Mouse (Mus musculus) liver, postnatal 0 days (tissue): Measurements from ENCODE around the gene Hc. TPM values are rescaled to one million over a fixed set of nuclear protein-coding genes. Genes with fewer than 3 reads are reported as not detected.

Experiments used
- ATAC-seq: fragments of 200-750 bp; cut with Nextera tagmentation; 2 replicates; pipeline ENCODE4 v1.8.0; 2017; ENCODE audit warnings: mild to moderate bottlenecking, moderate library complexity
- DNase-seq: peaks from one replicate; pipeline ENCODE4 v3.0.0-alpha.2; 2016
- H3K27ac ChIP-seq: fragments of 300-500 bp; sonication (generic); 2 replicates; pipeline ENCODE4 v1.5.1; 2014; ENCODE audit warnings: antibody characterized with exemption, moderate library complexity, mild to moderate bottlenecking, low read depth
- H3K27me3 ChIP-seq: fragments of 300-500 bp; sonication (generic); 2 replicates; pipeline ENCODE4 v1.6.1; 2014; ENCODE audit warnings: low read length, control low read depth, mixed read lengths; ENCODE audit not compliant: insufficient read depth
- H3K36me3 ChIP-seq: fragments of 300-500 bp; sonication (generic); replicated peaks from 2 replicates; pipeline ENCODE4 v1.6.1; 2014; ENCODE audit warnings: mild to moderate bottlenecking, control low read depth, low read length, moderate library complexity, mixed read lengths; ENCODE audit not compliant: insufficient read depth
- H3K4me1 ChIP-seq: fragments of 300-500 bp; sonication (generic); 2 replicates; pipeline ENCODE4 v1.6.1; 2014; ENCODE audit warnings: antibody characterized with exemption, mild to moderate bottlenecking, control low read depth; ENCODE audit not compliant: insufficient read depth
- H3K4me2 ChIP-seq: fragments of 300-500 bp; sonication (generic); 2 replicates; pipeline ENCODE4 v1.6.1; 2014; ENCODE audit warnings: low read depth, mild to moderate bottlenecking, low read length, moderate library complexity, mixed read lengths
- H3K4me3 ChIP-seq: fragments of 300-500 bp; sonication (generic); 2 replicates; pipeline ENCODE4 v1.5.1; 2014; ENCODE audit warnings: low read depth, low read length
- H3K9ac ChIP-seq: fragments of 300-500 bp; sonication (generic); replicated peaks from 2 replicates; pipeline ENCODE4 v1.6.1; 2014; ENCODE audit warnings: mild to moderate bottlenecking, moderate library complexity
- H3K9me3 ChIP-seq: fragments of 300-500 bp; sonication (generic); 2 replicates; pipeline ENCODE4 v1.6.1; 2016; ENCODE audit warnings: mild to moderate bottlenecking, control low read depth, low read length, mixed read lengths
- CTCF ChIP-seq: sonication (generic); IDR thresholded peaks from 2 replicates; pipeline ENCODE4 v1.5.1; 2016; ENCODE audit warnings: antibody characterized with exemption, low read depth
- EP300 ChIP-seq: IDR thresholded peaks from 2 replicates; pipeline ENCODE4 v1.6.1; 2016; ENCODE audit warnings: antibody characterized with exemption, low read depth, mild to moderate bottlenecking
- WGBS: fragments of 180-500 bp; shearing (Covaris S2); extraction: QIAGEN DNeasy Blood & Tissue Kit; methylation state at CpG from one replicate; pipeline ENCODE4 v1.1.7; 2014; ENCODE audit not compliant: insufficient replicate concordance; 5-methylcytosine and 5-hydroxymethylcytosine counted together
- polyA plus RNA-seq: library from polyadenylated mRNA; unstranded; fragments of >200 nt; fragmentation: Nextera tagmentation; extraction: Ambion mirVana; gene quantifications from 2 replicates; pipeline ENCODE4 v1.2.1, GENCODE M21; 2015

Gene Hc
- polyA plus RNA-seq, 1 experiment from 2014 or later = 81.0 TPM

DNA sequence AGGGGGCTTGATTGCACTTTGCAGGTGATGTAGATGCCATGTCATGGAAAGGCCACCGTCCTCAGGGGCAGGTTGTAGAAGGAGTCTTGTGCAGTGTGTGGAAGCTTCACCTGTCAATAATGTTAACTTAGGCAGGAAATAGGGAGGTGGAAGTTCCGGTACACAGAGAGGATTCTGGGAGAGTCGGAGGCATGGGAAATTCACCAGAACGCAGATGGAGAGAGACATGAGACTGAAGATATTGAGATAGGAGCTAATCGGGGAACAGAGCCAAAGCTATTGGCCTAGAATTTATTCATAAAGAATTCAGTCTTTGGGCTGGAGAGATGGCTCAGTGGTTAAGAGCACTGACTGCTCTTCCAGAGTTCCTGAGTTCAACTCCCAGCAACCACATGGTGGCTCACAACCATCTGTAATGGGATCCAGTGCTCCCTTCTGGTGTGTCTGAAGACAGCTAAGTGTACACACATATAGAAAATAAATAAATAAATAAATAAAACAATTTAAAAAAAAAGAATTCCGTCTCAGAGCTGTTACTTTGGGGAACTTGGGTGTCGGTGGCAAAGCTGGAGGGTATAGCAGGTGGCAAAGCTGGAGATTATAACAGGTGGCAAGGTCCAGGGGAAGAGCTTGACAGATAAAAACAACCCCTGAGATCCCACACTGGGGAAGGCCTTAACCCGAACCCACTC lies 94.8 kb downstream of the Hc start:
- ATAC-seq (no peak), DNase-seq (no peak)
- Histone ChIP-seq H3K27ac (no peak overlapping the region), H3K4me1 (peaks cover 12% of the 10 kb centered on the region), H3K36me3 (no peaks in the 10 kb centered on the region), H3K9ac (no peak overlapping the region), H3K27me3 (no peaks in the 10 kb centered on the region), H3K4me2 (no peak overlapping the region), H3K9me3 (no peaks in the 10 kb centered on the region), H3K4me3 (no peak overlapping the region)
- TF ChIP-seq EP300 = no peak
- no peak for TF ChIP-seq CTCF
- 76% methylated on average over 8 of the region's 8 CpGs for WGBS

DNA sequence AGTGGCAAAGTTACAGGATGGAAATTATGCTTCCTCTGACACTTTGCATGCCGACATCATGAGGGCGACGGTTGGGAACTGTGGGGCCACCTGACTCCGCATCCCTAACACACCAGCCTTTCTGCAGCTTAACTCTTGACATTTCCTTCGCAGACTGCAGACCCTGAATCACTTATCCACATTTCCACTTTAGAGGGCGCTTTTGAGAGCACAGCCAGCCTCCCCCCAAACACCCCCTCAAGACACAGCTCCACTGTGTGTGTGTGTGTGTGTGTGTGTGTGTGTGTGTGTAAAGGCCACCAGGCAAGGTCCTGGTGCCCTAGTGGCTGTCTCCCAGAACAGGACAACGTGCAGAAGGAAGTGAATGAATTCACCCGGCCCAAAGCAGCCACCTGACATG lies 95.4 kb downstream of the Hc start:
- ATAC-seq (no peak), DNase-seq (no peak)
- H3K27me3 ChIP-seq = no peaks in the 10 kb centered on the region
- no peak overlapping the region; the same call in 1 of the 2 replicates for H3K4me2 ChIP-seq
- no peaks in the 10 kb centered on the region for H3K9me3 ChIP-seq
- TF ChIP-seq CTCF (0 out of 2 replicates have a peak, but pooled peaks have one; percentile 8), EP300 (no peak)
- H3K4me1 ChIP-seq = peaks cover 12% of the 10 kb centered on the region
- no peak overlapping the region for H3K27ac ChIP-seq
- 80% methylated on average over 8 of the region's 8 CpGs for WGBS
- H3K4me3 ChIP-seq = no peak overlapping the region
- H3K9ac ChIP-seq = no peak overlapping the region
- no peaks in the 10 kb centered on the region for H3K36me3 ChIP-seq

DNA sequence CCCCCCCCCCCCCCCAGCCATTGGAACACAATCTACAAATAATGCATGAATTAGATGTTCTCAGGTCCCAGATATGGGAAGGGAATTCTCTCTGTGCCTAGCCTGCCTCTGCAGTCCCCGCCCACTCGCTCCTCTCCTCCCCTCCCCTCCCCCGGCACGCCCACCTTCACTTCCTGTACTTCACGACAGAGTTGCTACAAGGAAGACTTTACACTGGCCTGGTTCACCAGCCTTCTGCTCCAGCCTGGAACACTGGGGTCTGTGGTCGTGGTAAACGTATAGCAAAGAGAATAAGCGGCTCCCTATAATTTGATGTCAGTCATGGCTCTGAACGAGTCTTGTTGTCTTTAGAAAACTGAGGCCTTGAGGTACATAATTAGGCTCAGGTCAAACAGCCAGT lies 95.9 kb downstream of the Hc start:
- Histone ChIP-seq H3K4me2 (peak overlapping the region; percentile 48), H3K27ac (no peak overlapping the region), H3K9me3 (no peaks in the 10 kb centered on the region), H3K4me1 (peaks cover 12% of the 10 kb centered on the region), H3K36me3 (no peaks in the 10 kb centered on the region), H3K27me3 (no peaks in the 10 kb centered on the region), H3K9ac (no peak overlapping the region), H3K4me3 (no peak overlapping the region)
- DNase-seq (peak; percentile 77), ATAC-seq (no peak)
- WGBS = 30% methylated on average over 9 of the region's 9 CpGs
- no peak for TF ChIP-seq EP300

DNA sequence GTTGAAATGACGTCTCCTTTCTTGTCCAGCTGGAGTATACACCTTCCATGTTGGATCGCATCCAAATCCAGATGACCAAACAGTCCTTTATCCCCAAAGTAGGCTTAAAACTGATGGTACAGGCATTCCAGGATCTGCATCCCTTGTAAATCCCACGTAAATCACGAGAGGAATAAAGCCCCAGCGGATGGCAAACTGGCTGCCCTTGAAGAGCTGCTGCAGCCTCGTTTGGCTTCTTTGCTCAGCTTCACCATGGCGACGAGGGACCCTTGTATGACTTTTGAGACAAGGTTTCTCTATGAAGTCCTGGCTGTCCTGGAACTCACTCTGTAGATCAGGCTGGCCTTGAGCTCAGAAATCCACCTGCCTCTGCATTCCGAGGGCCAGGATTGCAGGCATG lies 96.6 kb downstream of the Hc start:
- H3K4me2 ChIP-seq = no peak overlapping the region
- DNase-seq (no peak), ATAC-seq (no peak)
- TF ChIP-seq CTCF = no peak
- no peak for TF ChIP-seq EP300
- H3K4me1 ChIP-seq = peaks cover 12% of the 10 kb centered on the region; the same call in 1 of the 2 replicates
- WGBS = 75% methylated on average over 9 of the region's 9 CpGs
- no peaks in the 10 kb centered on the region for H3K27me3 ChIP-seq
- no peak overlapping the region for H3K9ac ChIP-seq
- H3K27ac ChIP-seq = no peak overlapping the region
- no peak overlapping the region for H3K4me3 ChIP-seq
- H3K9me3 ChIP-seq = no peaks in the 10 kb centered on the region
- H3K36me3 ChIP-seq = no peaks in the 10 kb centered on the region

DNA sequence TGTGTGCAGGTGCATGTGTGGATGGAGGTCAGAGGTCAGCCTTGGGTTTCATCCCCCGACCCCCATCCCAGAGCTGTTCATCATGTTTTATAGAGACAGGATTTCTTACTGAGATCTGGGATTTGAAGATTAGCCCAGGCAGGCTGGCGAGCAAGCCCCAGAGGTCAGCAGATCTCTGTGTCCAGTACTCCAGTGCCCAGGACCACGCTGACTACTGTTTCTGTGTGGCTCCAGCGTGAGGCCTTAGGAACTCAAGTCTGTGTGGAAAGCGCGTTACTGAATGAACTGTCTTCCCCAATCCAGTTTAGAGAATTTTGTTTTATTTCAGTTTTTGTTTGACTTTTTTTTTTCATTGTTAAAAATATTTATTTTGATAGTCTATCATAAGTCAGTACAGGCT lies 97.0 kb downstream of the Hc start:
- WGBS = 77% methylated on average over 6 of the region's 6 CpGs
- Histone ChIP-seq H3K4me1 (peaks cover 12% of the 10 kb centered on the region; the same call in 1 of the 2 replicates), H3K9me3 (no peaks in the 10 kb centered on the region), H3K27me3 (no peaks in the 10 kb centered on the region), H3K4me3 (no peak overlapping the region), H3K27ac (0 out of 2 replicates have a peak overlapping the region, but pooled peaks have one; percentile 41), H3K4me2 (no peak overlapping the region), H3K9ac (no peak overlapping the region), H3K36me3 (no peaks in the 10 kb centered on the region)
- no peak for TF ChIP-seq EP300
- no peak for TF ChIP-seq CTCF
- no peak for DNase-seq
- no peak for ATAC-seq

DNA sequence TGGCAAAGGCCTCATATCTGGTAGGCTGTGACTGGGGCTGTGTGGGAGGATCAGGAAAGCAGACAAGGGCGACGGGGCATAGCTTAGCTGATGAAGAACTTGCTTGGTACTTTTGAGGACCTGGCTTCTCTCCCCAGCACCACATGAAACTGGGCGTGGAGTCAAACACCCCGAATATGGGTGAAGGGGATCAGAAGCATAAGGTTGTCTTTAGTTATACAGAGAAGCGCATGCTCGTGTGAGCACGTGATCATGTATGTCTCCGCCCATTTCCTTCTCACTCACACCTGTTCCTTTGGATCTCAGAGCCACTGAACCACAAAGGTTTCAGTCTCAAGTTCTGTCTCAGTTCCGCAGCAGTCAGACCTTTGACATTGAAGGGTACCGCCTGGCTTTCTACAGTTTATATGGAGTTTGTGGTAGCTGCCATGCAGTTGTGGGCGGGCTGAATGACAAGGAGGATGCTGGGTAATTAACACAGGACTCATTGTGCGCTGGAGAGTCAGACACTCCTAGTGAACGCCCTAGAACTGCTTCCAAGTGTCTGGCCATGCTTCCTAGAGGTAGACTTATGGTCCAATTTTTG lies 97.8 kb downstream of the Hc start:
- peaks cover 12% of the 10 kb centered on the region; the same call in 1 of the 2 replicates for H3K4me1 ChIP-seq
- H3K9ac ChIP-seq = no peak overlapping the region
- WGBS = 50% methylated on average over 13 of the region's 13 CpGs
- no peaks in the 10 kb centered on the region for H3K27me3 ChIP-seq
- H3K27ac ChIP-seq = peak overlapping the region; percentile 57; the same call in 1 of the 2 replicates
- ATAC-seq (peak; percentile 59), DNase-seq (peak; percentile 26)
- H3K36me3 ChIP-seq = no peaks in the 10 kb centered on the region
- H3K9me3 ChIP-seq = no peaks in the 10 kb centered on the region
- TF ChIP-seq CTCF (no peak), EP300 (no peak)
- H3K4me2 ChIP-seq = no peak overlapping the region
- H3K4me3 ChIP-seq = no peak overlapping the region
